Mouse (Mus musculus) MEL (cell line): ENCODE results near the gene Rassf2.
A peak's percentile ranks its signal among the peaks of the same experiment; 100 is the strongest.

Experiments used
- CTCF ChIP-seq, 3 experiments: IDR thresholded peaks in 2 of 3; conservative IDR thresholded peaks in 1 of 3; 2 replicates each; pipeline ENCODE4 v1.5.1; 2011 to 2012; ENCODE audit warnings: low read length in 3 of 3, low read depth in 2 of 3, mild to moderate bottlenecking in 2 of 3, improper control_type of control experiment in 1 of 3, inconsistent platforms in 1 of 3, mixed read lengths in 1 of 3, moderate library complexity in 1 of 3; ENCODE audit not compliant: control insufficient read depth in 1 of 3, insufficient read depth in 1 of 3, poor library complexity in 1 of 3, severe bottlenecking in 1 of 3
- EP300 ChIP-seq, 2 experiments: IDR thresholded peaks; 2 replicates each; pipeline ENCODE4 v1.6.1; 2011; ENCODE audit warnings: improper control_type of control experiment in 2 of 2, low read length in 2 of 2, low read depth in 1 of 2, mild to moderate bottlenecking in 1 of 2
- GABPA ChIP-seq: IDR thresholded peaks from 2 replicates; pipeline ENCODE4 v1.6.1; 2012; ENCODE audit warnings: low read depth, mild to moderate bottlenecking, inconsistent platforms, low read length, improper control_type of control experiment, moderate library complexity
- GATA1 ChIP-seq: IDR thresholded peaks from 2 replicates; pipeline ENCODE4 v1.6.1; 2011; ENCODE audit warnings: low read depth, low read length, improper control_type of control experiment
- JUND ChIP-seq: IDR thresholded peaks from 2 replicates; pipeline ENCODE4 v1.6.1; 2011; ENCODE audit warnings: low read depth, mild to moderate bottlenecking, improper control_type of control experiment, low read length
- MAX ChIP-seq: IDR thresholded peaks from 2 replicates; pipeline ENCODE4 v1.6.1; 2011; ENCODE audit warnings: low read length, improper control_type of control experiment
- POLR2A ChIP-seq, 2 experiments: IDR thresholded peaks; 2 replicates each; pipeline ENCODE4 v1.6.1; 2011 to 2012; ENCODE audit warnings: low read length in 2 of 2, mild to moderate bottlenecking in 2 of 2, control low read depth in 1 of 2, improper control_type of control experiment in 1 of 2, low read depth in 1 of 2, moderate library complexity in 1 of 2; ENCODE audit not compliant: control insufficient read depth in 1 of 2, insufficient read depth in 1 of 2, poor library complexity in 1 of 2
- POLR2AphosphoS2 ChIP-seq: IDR thresholded peaks from 2 replicates; pipeline ENCODE4 v1.6.1; 2011; ENCODE audit warnings: low read length, improper control_type of control experiment
- RCOR1 ChIP-seq: IDR thresholded peaks from 2 replicates; pipeline ENCODE4 v1.6.1; 2012; ENCODE audit warnings: low read depth, mild to moderate bottlenecking, inconsistent platforms, low read length, improper control_type of control experiment
- SMC3 ChIP-seq: IDR thresholded peaks from 2 replicates; pipeline ENCODE4 v1.6.1; 2011; ENCODE audit warnings: low read depth, low read length, improper control_type of control experiment
- USF1 ChIP-seq: IDR thresholded peaks from 2 replicates; pipeline ENCODE4 v1.6.1; 2014; ENCODE audit warnings: low read depth, mild to moderate bottlenecking, inconsistent platforms, low read length, improper control_type of control experiment, moderate library complexity
- ZKSCAN1 ChIP-seq: IDR thresholded peaks from 2 replicates; pipeline ENCODE4 v1.6.1; 2012; ENCODE audit warnings: low read depth, mild to moderate bottlenecking, inconsistent platforms, low read length, improper control_type of control experiment, moderate library complexity

DNA sequence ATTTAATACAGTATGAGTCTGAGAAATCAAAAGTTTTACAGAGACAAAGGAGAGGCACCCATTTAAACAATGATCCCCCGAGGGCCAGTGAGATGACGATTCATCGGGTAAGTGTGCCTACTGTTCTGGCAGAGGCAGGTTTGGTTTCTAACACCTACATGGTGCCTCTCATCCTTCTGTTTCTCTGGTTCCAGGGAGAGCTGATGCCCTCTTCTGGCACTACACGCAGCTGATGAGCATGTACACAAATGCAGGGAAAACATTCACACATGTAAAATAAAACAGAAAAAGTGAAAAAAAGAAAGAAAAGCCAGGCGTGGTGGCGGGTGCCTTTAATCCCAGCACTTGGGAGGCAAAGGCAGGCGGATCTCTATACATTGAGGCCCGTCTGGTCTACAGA is 29.9 kb upstream of the Rassf2 start:
- TF ChIP-seq RCOR1 (no peak), POLR2A (IDR thresholded peaks at IDR 0.05; ENCODE audit: control insufficient read depth in 1 of 2, insufficient read depth in 1 of 2, low read depth in 1 of 2, low read length in 2 of 2, poor library complexity in 1 of 2) (no peak), CTCF (IDR thresholded peaks at IDR 0.05 in 2 of 3, conservative IDR thresholded peaks at IDR 0.05 in 1 of 3; ENCODE audit: control insufficient read depth in 1 of 3, insufficient read depth in 1 of 3, low read depth in 2 of 3, low read length in 3 of 3, poor library complexity in 1 of 3, severe bottlenecking in 1 of 3) (no peak), GATA1 (no peak), POLR2AphosphoS2 (no peak), SMC3 (peak; percentile 4; the same call in 1 of the 2 replicates), USF1 (no peak), JUND (no peak), GABPA (no peak), ZKSCAN1 (no peak), MAX (no peak), EP300 (IDR thresholded peaks at IDR 0.05; ENCODE audit: low read depth in 1 of 2, low read length in 2 of 2) (no peak)
